Mouse (Mus musculus) right cerebral cortex, postnatal 36 days (tissue): ENCODE measurements at regions not wholly inside any gene's neighbourhood (a gene's known extent, or its start where the extent isn't known, plus 50 kb on each side); places are given as distances from the start of the nearest gene placed in this dataset.

Source experiments
- DNase-seq, 2 experiments: peaks; one replicate each; pipeline ENCODE4 v3.0.0; 2022; ENCODE audit warnings: low spot score in 2 of 2, mixed read lengths in 1 of 2

GRCm38 (mm10) chr7:135767493-135767892, 51.3 kb upstream of the Mki67 start:
- DNase-seq, result no peak

- no peak for DNase-seq
Measured at GRCm38 (mm10) chr7:135768064-135768463, 51.9 kb upstream of the Mki67 start.

- DNase-seq, result peak; percentile 53 to 56
Measured at GRCm38 (mm10) chr7:135768592-135768991, 52.4 kb upstream of the Mki67 start.

GRCm38 (mm10) chr7:135769082-135769673, 53.0 kb upstream of the Mki67 start:
- no peak for DNase-seq

GRCm38 (mm10) chr7:135770051-135770450, 53.9 kb upstream of the Mki67 start:
- DNase-seq, result no peak

DNA sequence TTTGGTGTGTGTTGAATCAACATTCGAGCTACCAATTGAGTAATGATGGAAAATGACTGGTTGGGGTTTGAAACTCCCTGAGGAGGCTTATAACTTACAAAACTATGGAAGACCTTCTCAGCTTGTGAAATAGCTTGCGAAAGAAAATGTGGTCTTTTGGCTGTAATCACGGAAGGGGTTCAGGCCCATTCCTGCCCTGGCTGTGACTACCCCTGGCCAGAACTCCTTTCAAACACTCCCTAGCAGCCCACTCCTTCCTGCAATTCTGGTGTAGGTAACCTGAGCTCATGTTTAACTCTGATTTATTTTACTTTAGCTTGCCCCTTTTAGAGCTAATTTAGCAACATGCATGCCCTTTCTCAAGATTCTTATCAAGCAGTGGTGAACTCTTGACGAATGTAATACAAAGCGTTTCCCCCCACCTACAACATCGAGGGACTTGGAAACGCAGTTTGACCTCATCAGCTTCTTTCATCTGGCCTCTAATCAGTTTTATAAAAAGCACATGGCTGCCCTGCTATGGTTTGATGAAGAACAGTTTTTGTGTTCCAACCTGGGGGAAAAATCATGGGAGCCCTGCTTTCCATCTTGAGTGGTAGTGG, 59.8 kb upstream of the Mki67 start:
- DNase-seq, result no peak

DNA sequence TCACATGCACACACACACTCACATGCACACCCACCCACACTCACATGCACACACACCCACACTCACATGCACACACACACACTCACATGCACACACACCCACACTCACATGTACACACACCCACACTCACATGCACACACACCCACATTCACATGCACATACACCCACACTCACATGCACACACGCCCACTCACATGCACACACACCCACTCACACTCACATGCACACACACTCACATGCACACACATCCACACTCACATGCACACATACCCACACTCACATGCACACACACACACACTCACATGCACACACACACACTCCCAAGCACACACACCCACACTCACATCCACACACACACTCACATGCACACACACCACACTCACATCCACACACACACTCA, 74.0 kb upstream of the Mki67 start:
- DNase-seq, result no peak

GRCm38 (mm10) chr7:135790978-135791377, 74.8 kb upstream of the Mki67 start:
- peak; percentile 38 to 59 for DNase-seq

DNA sequence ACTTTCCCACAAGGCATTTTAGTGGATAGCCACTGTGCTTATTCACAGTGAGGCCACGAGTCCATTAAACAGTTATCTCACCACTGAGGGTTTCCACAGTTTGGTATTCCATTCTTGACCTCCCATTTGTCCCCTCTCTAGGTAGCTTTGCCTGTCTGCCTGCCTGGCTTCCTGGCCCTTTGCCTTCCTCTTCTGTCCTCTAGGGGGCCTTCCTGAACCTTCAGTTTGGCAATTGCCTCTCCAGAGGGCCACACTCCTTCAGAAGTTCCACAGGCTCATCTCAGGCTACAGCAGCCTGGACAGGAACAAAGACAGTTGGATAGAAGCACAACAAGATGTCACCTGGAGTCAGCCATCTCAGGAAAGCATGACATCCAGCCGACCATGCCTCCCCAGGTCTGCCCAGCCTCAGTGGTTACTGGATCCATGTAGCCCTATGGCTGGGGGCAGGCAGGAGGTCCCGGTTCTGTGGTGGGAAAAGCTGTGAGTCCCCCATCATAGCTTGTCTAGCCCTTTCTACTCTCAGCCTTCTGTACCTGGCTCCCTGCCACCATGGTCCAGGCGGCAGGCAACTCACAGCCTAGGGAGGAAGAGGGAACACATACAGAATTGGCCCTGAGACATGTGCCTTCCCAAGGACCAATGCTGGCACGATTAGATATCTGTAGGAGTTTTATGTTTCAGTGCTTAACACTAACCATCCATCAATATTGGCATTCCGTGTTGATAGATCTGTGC, 76.0 kb upstream of the Mki67 start:
- DNase-seq, result no peak

DNA sequence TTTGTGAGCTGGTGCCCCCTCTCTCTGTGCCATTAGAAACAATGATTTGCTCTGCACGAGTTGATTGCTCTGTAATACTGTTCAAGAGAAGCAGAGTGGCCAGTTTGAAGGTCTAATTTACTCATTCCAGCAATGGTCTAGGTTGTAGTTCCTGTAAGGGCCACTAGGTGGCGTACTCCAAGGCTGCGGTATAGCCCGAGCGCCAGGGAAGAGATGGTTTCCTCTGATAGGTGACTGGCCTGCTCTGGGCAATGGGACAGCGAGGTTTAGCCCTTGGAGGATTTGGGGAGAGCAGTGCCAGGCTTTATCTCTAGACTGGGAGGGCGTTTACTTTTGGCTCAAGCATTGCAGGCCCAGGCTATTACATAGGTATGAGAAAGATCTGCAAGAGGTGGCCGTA, 76.8 kb upstream of the Mki67 start:
- DNase-seq, result no peak

DNA sequence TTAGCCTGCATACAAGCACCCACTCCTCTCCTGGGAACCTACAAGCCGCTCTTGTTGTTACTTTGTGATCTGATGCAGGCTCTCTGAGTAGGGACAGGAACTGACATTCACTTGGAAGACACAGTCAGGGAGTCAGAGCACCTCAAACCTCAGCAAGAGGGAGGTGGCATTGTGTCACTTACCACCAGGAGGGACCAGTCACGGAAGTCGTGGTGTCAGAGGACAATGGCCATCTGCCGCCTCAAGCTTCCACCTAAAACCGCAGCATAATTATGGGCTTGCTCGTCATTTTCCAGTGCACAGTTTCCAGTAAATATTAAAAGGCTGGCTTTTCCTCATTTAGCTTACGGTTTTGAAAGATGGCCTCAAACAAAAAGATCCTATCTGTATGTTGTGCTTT, 78.1 kb upstream of the Mki67 start:
- no peak for DNase-seq

DNA sequence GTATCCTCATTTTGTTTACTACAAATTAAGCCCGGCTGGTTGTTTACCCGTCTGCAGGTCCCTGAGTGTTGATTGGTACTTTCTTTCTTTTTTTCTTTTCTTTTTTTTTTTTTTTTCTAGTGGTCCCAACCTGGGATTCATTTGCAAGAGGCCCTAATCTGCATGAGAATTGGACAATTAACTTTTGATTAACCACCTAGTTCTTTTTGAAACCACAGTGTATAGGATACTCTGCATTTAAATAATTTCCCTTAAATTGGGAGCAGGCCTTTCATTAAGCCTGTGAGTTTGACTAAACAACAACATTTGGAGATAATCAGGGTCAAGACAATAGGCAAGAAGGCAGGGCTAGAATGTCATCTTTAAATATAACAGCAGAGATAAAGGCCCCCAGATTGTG, 78.5 kb upstream of the Mki67 start:
- no peak for DNase-seq

- no peak for DNase-seq
Measured at GRCm38 (mm10) chr7:135798441-135798840, 82.3 kb upstream of the Mki67 start.

GRCm38 (mm10) chr7:135802598-135803121, 86.5 kb upstream of the Mki67 start:
- DNase-seq, result peak; percentile 18 to 24

DNA sequence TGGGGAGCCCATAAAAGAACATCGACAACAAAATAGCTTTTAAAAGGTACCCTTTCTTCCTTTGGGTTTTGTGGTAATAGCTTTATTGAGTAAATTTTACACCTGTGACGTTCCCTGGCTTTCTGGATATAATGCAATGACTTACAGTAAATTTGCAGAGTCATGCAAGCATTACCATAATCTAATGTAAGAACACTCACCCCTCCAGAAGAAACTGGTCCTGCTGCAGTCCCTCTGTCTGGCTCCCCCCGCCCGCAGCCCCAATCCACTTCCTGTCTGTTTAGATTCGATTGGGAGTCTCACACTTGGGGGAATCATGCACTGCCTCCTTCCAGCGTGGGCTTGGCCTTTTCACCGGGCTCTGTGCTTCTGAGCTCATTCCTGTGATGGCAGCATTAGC, 88.6 kb upstream of the Mki67 start:
- no peak for DNase-seq

DNA sequence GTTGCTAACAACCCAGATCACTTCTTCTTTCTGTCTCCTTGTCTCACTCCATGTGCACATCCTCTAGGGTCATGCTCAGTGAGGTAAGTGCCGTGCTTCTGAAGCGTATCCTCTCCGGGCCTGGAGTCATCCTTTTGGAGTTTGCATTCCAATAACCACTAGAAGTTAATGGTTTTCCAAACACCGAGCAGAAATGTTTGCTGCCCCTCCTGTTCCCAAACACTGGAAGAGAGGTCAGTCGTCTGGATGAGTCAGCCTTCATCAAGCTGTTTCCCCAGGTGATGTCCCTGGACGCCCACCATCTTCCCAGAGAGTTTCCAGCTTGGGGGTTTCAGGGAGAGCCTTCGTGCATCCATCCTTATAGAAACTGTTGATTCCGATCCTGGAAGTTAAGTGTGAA, 90.0 kb upstream of the Mki67 start:
- no peak for DNase-seq

DNA sequence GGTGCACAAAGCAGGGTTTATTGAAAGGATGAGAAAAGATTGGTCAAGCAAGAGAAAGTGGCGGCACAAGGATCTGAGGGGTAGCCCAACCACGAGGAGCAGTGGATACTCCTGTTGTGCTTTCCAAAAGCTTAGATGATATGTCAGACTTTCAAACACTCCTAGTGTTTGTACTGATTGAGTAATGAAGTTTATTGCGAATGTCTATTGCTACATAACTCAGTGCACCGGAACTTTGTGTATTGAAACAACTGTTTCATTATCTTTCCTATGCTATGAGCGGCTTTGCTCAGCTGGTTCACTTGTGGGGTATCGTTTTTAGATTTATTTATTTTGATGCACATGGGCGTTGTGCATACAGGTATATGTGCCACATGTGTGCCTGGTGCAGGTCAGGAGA, 90.5 kb upstream of the Mki67 start:
- no peak for DNase-seq

- no peak for DNase-seq
Measured at GRCm38 (mm10) chr7:135809167-135809566, 93.0 kb upstream of the Mki67 start.

DNA sequence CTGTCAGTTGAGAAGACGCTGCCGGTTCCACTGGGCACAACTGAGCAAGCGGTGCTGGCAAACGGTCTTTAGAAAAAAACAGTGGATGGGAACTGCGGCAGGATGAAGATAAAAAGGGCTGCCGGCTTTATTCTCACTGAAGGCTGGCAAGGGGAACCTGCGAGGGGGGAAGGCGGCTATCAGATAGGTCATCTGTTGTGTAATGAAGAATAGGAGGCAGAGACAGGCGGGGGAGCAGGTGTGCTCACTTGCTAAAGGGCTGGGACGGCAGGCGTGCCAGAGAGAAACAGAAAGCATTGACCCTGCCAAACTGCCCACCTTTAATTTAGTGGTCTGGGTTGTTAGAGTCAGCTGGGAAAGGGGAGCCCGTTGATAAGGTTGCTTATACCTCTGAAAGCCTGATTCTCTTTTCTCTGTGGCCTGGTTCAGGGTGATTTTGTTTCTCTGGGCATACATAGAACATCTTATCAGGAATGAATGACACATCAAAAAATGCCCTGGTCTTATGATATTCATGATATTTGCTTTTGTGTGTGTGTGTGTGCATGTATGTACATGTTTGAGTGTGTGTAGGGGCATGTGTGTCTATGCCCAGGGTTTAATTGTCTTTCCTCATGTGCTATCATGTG, 93.7 kb upstream of the Mki67 start:
- DNase-seq, result no peak

DNA sequence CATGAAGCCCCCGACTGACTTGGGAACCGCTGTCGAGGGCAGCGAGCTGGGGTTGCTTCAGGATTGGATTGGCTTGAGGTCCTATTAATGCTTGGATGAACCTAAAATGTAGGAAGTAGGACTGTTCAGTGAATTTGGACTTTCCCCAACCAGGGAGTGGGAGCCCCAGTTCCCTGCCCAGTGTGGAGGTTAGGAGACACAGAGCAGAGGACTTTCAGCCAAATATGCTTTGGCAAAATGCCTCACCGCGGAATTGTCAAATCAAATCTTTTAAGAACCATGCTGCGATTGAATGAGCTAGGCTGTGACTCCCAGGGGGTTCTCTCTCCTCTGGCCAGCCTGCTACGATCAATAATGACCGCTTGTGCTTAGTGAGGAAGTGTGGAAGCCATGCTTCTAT, 94.8 kb upstream of the Mki67 start:
- DNase-seq, result no peak

DNA sequence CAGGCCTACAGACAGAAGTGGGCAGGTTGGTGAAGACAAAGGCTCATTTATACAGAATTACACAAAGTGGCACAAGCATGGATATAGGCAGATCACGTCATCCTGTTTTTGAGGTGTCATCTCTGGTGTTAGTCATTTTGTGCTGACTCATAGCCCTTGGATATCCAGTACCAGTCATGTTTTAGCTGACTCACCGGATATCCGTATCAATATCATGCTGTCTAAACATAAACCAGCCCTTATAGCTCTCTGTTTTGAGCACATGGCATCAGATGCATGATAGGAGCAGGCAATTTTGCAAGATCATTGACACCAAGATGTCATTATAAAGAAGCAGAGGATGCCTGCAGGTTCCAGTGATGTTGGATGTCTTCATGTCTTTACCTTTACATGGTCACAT, 97.5 kb upstream of the Mki67 start:
- no peak for DNase-seq

DNA sequence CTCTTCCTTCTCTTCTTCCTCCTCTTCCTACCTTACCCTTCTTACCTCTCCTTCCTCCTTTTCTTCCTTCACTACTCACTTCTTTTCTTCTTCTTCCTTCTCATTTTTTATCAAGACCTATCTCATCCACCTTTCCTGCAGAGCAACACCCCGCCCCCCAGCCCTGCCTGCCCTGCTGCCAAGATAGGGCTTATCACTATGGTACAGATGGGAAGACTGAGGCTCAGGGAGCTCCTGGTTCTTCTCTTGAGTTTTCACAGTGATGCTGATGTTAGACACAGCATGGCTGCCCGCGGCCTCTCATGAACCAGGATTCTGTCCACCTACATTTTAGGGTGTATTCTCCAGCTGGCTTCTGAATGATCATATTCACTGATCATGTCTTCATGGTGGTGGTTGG, 100.0 kb upstream of the Mki67 start:
- DNase-seq, result no peak

GRCm38 (mm10) chr7:135817868-135818267, 101.7 kb upstream of the Mki67 start:
- no peak for DNase-seq
